Mouse (Mus musculus) midbrain, embryonic 16.5 days (tissue): ENCODE measurements at regions not wholly inside any gene's neighbourhood (a gene's known extent, or its start where the extent isn't known, plus 50 kb on each side); places are given as distances from the start of the nearest gene placed in this dataset.

ENCODE experiments used
- ATAC-seq: fragments of 200-750 bp; cut with Nextera tagmentation; 2 replicates; pipeline ENCODE4 v1.8.0; 2017; ENCODE audit warnings: moderate TSS enrichment
- H3K27ac ChIP-seq: fragments of 300-500 bp; sonication (generic); 2 replicates; pipeline ENCODE4 v1.5.1; 2014; ENCODE audit warnings: mild to moderate bottlenecking, low read length, mixed read lengths
- H3K27me3 ChIP-seq: fragments of 300-500 bp; sonication (generic); 2 replicates; pipeline ENCODE4 v1.6.1; 2014; ENCODE audit warnings: low read depth, low read length, mixed read lengths; ENCODE audit not compliant: control insufficient read depth, insufficient read depth
- H3K36me3 ChIP-seq: fragments of 300-500 bp; sonication (generic); 2 replicates; pipeline ENCODE4 v1.6.1; 2014; ENCODE audit warnings: mild to moderate bottlenecking, low read length, moderate library complexity, mixed read lengths; ENCODE audit not compliant: control insufficient read depth, insufficient read depth
- H3K4me1 ChIP-seq: fragments of 300-500 bp; sonication (generic); 2 replicates; pipeline ENCODE4 v1.6.1; 2014; ENCODE audit warnings: mild to moderate bottlenecking, low read length, mixed read lengths; ENCODE audit not compliant: control insufficient read depth, insufficient read depth
- H3K4me2 ChIP-seq: fragments of 300-500 bp; sonication (generic); 2 replicates; pipeline ENCODE4 v1.6.1; 2014; ENCODE audit warnings: mild to moderate bottlenecking, low read length, mixed read lengths
- H3K4me3 ChIP-seq: fragments of 300-500 bp; sonication (generic); 2 replicates; pipeline ENCODE4 v1.5.1; 2014; ENCODE audit warnings: low read depth, mild to moderate bottlenecking, low read length, moderate library complexity, mixed read lengths
- H3K9ac ChIP-seq: fragments of 300-500 bp; sonication (generic); 2 replicates; pipeline ENCODE4 v1.6.1; 2014; ENCODE audit warnings: low read depth, low read length, mixed read lengths
- H3K9me3 ChIP-seq: fragments of 300-500 bp; sonication (generic); replicated peaks from 2 replicates; pipeline ENCODE4 v1.6.1; 2014; ENCODE audit warnings: mild to moderate bottlenecking, low read length, mixed read lengths; ENCODE audit not compliant: control insufficient read depth, poor library complexity, severe bottlenecking
- WGBS: fragments of 180-500 bp; shearing (Covaris S2); extraction: QIAGEN DNeasy Blood & Tissue Kit; methylation state at CpG from one replicate; pipeline ENCODE4 v1.1.7; 2014; 5-methylcytosine and 5-hydroxymethylcytosine counted together

DNA sequence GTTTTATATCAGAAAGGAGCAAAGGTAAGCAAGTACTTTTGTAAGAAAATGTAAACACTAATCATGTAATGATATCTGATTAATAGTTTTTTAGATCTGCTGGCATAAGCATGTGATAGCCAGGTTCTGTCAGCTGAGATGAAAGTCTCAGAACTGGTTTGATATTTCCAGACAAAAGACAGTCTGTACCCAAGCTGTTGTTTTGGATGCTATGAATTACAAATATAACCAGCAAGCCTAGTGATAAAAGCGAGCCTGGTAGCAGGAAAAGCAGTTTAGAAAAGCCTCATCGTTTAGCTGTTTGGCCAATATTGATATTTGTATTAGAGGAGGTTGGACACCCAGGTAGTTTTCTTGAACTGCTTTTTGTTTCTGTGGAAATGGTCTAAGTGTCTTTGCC lies 290.6 kb downstream of the Gpam start:
- Histone ChIP-seq H3K27me3 (no peaks in the 10 kb centered on the region), H3K4me3 (no peak overlapping the region), H3K9ac (no peak overlapping the region), H3K27ac (no peak overlapping the region), H3K9me3 (no peaks in the 10 kb centered on the region), H3K36me3 (no peaks in the 10 kb centered on the region), H3K4me2 (no peak overlapping the region), H3K4me1 (no peaks in the 10 kb centered on the region)
- ATAC-seq = no peak
- 90% methylated on average over 2 of the region's 2 CpGs for WGBS

DNA sequence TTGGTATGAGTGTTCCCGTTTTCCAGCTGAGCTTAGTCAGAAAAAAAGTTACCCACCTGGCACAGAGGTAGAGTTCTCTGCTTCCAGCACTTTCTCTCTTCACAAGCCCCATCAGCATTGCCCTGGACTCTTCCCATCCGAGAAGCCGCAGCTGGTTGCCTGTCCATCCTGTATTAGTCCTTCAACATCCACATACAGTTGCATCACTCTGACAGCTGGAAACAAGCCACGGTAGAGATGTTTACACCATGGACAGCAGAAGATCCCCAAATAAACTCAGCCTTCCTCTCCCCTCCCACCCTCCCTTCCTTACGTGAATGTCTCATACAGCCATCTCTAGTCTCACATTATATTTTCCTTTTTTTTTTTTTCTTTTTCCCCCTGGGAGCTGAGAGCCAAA lies 304.9 kb downstream of the Gpam start:
- H3K27me3 ChIP-seq = no peaks in the 10 kb centered on the region
- WGBS = 70% methylated on average over 5 of the region's 5 CpGs
- no peaks in the 10 kb centered on the region for H3K4me1 ChIP-seq
- H3K36me3 ChIP-seq = no peaks in the 10 kb centered on the region
- no peak for ATAC-seq
- no peak overlapping the region for H3K9ac ChIP-seq
- no peak overlapping the region for H3K4me2 ChIP-seq
- no peaks in the 10 kb centered on the region for H3K9me3 ChIP-seq
- H3K4me3 ChIP-seq = no peak overlapping the region
- no peak overlapping the region for H3K27ac ChIP-seq

DNA sequence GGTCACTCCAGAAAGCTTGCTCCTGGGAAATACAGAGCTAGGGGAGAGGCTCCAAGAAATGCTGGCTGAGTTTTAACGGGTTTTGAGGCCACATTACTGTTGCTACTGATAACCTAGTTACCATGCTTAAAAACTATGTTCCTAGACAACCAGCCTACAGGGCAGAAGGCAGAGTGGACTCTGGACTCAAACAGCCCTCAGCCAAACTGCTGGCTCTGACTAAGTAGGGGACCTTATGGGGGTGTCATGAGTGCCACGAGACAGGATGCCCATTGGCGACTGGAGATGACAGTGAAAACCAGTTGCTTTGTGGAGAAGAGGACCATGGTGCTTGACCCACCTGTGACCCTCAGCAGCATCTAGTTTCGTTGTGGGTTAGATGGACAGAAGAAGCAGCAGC lies 306.5 kb downstream of the Gpam start:
- Histone ChIP-seq H3K27ac (no peak overlapping the region), H3K4me1 (no peaks in the 10 kb centered on the region), H3K9ac (no peak overlapping the region), H3K4me2 (no peak overlapping the region), H3K27me3 (no peaks in the 10 kb centered on the region), H3K9me3 (no peaks in the 10 kb centered on the region), H3K4me3 (no peak overlapping the region), H3K36me3 (no peaks in the 10 kb centered on the region)
- no peak for ATAC-seq
- 89% methylated on average over 4 of the region's 4 CpGs for WGBS

DNA sequence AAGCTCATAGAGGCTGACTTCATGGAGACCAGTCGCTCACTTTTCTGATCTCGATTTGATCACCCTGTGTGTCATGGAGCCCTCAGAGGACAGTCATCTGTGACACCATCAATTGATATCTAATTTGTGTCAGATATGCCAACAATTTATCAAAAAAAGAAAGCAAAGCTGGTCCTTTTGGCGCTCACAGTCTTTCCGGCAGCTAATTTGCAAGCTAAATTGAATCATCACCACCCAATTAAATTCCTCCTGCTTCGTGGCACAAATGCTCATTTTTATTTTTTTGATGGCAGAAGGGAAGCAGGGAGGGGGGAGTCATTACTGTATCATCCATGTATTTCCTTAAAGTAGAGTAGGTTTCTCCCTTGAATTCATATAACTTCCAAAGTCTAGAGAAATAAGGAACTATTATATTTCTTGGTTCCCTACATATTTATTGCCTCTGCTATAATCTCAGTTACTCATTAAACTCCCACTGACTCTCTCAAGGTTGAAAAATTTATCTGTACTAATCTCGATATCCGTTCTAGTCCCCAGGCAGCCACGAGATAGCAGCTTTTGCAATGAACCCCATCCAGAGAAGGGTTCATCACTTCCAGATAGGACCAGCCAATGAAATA lies 325.8 kb downstream of the Gpam start:
- H3K9me3 ChIP-seq = no peaks in the 10 kb centered on the region
- no peak overlapping the region for H3K27ac ChIP-seq
- H3K4me2 ChIP-seq = no peak overlapping the region
- 75% methylated on average over 8 of the region's 8 CpGs for WGBS
- no peaks in the 10 kb centered on the region for H3K36me3 ChIP-seq
- no peaks in the 10 kb centered on the region for H3K4me1 ChIP-seq
- no peak overlapping the region for H3K9ac ChIP-seq
- no peak overlapping the region for H3K4me3 ChIP-seq
- no peaks in the 10 kb centered on the region for H3K27me3 ChIP-seq
- no peak for ATAC-seq

DNA sequence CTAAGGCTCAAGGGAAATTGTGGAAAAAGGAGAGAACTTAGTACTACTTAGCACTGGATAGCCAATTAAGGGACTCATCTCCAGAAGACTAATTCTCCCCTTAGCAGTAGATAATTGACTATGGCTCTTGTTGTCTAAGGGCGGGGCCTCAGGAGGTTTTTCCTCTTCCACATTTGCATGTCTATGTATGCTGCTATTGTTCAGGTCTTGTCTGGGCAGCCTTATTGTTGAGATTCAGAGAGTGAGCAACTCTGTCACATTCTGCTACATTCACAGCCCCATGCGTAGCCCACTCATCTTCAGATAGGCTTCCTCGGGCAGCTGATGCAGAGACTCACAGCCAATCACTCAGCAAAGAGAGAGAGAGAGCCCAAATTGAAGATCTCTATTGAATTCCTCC lies 339.9 kb downstream of the Gpam start:
- H3K4me3 ChIP-seq = no peak overlapping the region
- no peak overlapping the region for H3K9ac ChIP-seq
- no peaks in the 10 kb centered on the region for H3K9me3 ChIP-seq
- WGBS = 58% methylated on average over 3 of the region's 3 CpGs
- H3K4me2 ChIP-seq = no peak overlapping the region
- no peak for ATAC-seq
- no peaks in the 10 kb centered on the region for H3K27me3 ChIP-seq
- H3K27ac ChIP-seq = no peak overlapping the region
- no peaks in the 10 kb centered on the region for H3K4me1 ChIP-seq
- H3K36me3 ChIP-seq = no peaks in the 10 kb centered on the region

DNA sequence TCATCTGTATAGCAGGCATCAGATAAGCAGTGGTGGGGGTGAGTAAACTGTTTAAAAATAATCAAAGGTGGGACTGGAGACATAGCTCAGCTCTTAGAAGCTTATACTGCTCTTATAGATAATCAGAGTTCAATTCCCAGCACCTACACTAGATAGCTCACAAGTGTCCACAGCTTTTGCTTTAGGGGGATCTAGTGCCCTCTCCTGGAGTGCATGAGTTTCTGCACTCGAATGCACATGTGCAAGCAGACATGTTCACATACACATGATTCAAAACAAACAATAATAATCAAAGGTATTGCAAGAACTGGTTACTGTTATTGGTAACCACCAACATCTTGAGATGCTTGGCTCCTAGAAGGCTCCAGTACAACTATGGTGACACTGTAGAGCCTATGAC lies 343.3 kb downstream of the Gpam start:
- H3K9ac ChIP-seq = no peak overlapping the region
- WGBS = 77% methylated on average over 1 of the region's 1 CpGs
- H3K36me3 ChIP-seq = no peaks in the 10 kb centered on the region
- no peaks in the 10 kb centered on the region for H3K27me3 ChIP-seq
- no peaks in the 10 kb centered on the region for H3K4me1 ChIP-seq
- no peak overlapping the region for H3K27ac ChIP-seq
- no peak for ATAC-seq
- no peaks in the 10 kb centered on the region for H3K9me3 ChIP-seq
- no peak overlapping the region for H3K4me3 ChIP-seq
- H3K4me2 ChIP-seq = no peak overlapping the region

DNA sequence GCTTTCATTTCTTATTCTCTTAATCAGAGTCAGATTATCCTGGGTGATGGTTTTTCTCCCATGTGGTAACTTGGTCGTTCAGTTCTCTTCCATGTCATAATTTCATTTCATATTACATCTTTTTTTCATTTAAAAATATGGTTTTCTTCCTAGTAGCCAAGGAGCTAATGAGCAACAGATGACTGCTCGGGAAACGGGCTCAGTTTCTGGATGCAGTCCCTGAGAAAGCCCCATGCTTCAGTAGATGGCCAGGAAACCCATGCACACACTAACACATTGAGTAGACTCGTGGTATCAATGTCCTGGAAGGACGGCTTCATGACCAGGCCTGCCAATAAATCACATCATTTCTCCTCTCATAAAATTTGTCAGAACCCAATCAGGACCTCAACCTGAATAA lies 369.3 kb downstream of the Gpam start:
- Histone ChIP-seq H3K9ac (no peak overlapping the region), H3K36me3 (no peaks in the 10 kb centered on the region), H3K9me3 (no peaks in the 10 kb centered on the region), H3K4me3 (no peak overlapping the region), H3K27ac (no peak overlapping the region), H3K27me3 (no peaks in the 10 kb centered on the region), H3K4me2 (no peak overlapping the region), H3K4me1 (no peaks in the 10 kb centered on the region)
- WGBS = 90% methylated on average over 5 of the region's 5 CpGs
- no peak for ATAC-seq

DNA sequence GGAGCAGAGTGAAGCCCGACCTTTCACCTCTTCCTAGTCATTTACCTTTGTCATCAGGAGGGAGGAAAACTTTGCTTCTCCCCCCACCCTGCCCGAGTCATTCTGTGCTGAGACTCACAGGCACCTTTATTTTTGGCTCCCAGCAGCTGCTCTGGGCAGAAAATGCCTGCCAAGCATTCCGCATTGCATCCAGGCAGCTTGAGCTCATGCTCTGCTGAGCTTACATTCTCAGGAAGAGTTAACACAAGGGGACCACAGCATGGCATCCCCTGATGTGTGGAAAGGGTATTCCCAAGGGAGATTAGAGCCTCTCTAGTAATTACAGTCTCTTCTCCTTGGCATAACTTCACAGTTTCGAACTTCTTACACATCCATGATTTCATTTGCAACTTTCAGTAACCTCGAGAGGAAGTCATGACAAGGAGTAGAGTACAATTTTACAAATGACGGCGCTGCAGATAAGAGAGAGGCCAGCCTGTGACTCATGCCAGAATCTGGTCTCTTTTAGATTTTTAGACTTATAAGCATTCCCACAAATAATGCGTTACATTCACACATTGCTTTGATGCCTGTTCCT lies 370.3 kb downstream of the Gpam start:
- no peak overlapping the region for H3K9ac ChIP-seq
- no peak for ATAC-seq
- H3K4me2 ChIP-seq = no peak overlapping the region
- no peaks in the 10 kb centered on the region for H3K27me3 ChIP-seq
- no peaks in the 10 kb centered on the region for H3K9me3 ChIP-seq
- no peak overlapping the region for H3K27ac ChIP-seq
- H3K4me3 ChIP-seq = no peak overlapping the region
- H3K36me3 ChIP-seq = no peaks in the 10 kb centered on the region
- H3K4me1 ChIP-seq = no peaks in the 10 kb centered on the region
- 56% methylated on average over 8 of the region's 8 CpGs for WGBS

DNA sequence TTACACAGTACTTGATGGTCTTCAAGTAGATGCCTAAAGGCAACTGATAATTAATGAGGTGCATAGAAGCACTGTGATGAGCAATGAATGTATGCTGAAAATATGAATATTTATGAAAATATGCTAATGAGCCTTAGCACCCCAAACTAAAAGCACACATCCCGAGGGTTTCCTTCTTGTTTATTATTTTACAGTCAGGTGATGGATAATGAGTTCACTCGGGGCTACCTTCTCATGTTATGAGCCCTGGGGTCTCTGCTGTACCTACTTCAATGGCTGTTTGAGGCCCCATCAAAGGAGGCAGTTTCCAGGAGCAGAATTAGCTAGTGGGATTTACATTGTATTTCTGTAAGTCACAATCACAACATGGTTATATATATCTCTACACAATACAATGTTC lies 371.6 kb downstream of the Gpam start:
- H3K9me3 ChIP-seq = no peaks in the 10 kb centered on the region
- no peaks in the 10 kb centered on the region for H3K4me1 ChIP-seq
- peak; percentile 56; the same call in 1 of the 2 replicates for ATAC-seq
- no peak overlapping the region for H3K27ac ChIP-seq
- no peak overlapping the region for H3K9ac ChIP-seq
- WGBS = 57% methylated on average over 2 of the region's 2 CpGs
- H3K36me3 ChIP-seq = no peaks in the 10 kb centered on the region
- H3K4me3 ChIP-seq = no peak overlapping the region
- H3K27me3 ChIP-seq = no peaks in the 10 kb centered on the region
- H3K4me2 ChIP-seq = no peak overlapping the region
